14 mouse cellular contexts compared by ENCODE assay signal in genomic region chr8:126221631-126222030, GRCm38 (mm10).
DNase-seq lines count a peak whose midpoint lies in the region; ATAC-seq and TF ChIP-seq lines count a peak whose summit lies in the region.
"Had no signal": no experiment of that assay in that cellular context is flagged by ENCODE, and none has a peak within 500 bp of the region (broad histone marks: within the 10 kb centered on the region; RNA-seq: fewer than 3 reads in every experiment).

No protein-coding gene starts in this region.

- TF ChIP-seq POLR2A in lung, adult 2 months (IDR thresholded peaks at IDR 0.05; ENCODE audit: borderline replicate concordance, extremely low read depth, low read depth, low read length): no peak
- TF ChIP-seq POLR2A in MEL (IDR thresholded peaks at IDR 0.05; ENCODE audit: control insufficient read depth in 1 of 2, insufficient read depth in 1 of 2, low read depth in 1 of 2, low read length in 2 of 2, poor library complexity in 1 of 2): no peak

- no peaks in the 10 kb centered on the region for H3K79me2 ChIP-seq in MEL (ENCODE audit: control insufficient read depth, insufficient read depth, low read length, poor library complexity)

- peak; percentile 87 for DNase-seq in heart, adult 11 months
- DNase-seq in lung, adult 2 months: no peak
- DNase-seq in lung, postnatal 4 days: no peak
- no peak for DNase-seq in MEL (ENCODE audit: low read depth, low spot score)
- peak; percentile 21 for DNase-seq in mesoderm, embryonic 11.5 days (ENCODE audit: low read depth, low spot score)
- no peak for DNase-seq in cerebellum, postnatal 4 days (ENCODE audit: low spot score in 2 of 2)
- DNase-seq: cerebellum, adult 9-10 months; heart, adult 18-20 months; heart, postnatal 36 days; kidney, adult 11 months had no signal

- no peak overlapping the region for H3K9ac ChIP-seq in heart, embryonic 12.5 days
- H3K9ac ChIP-seq in MEL (ENCODE audit: control insufficient read depth, low read depth, low read length, poor library complexity, severe bottlenecking): no peak overlapping the region
- H3K9ac ChIP-seq: liver, embryonic 15.5 days had no signal

- ATAC-seq in heart, embryonic 12.5 days (ENCODE audit: insufficient number of reproducible peaks, low FRiP score): no peak
- ATAC-seq in monocyte, adult 5-6 weeks (replicated peaks; ENCODE audit: insufficient number of reproducible peaks, low FRiP score, low TSS enrichment, poor library complexity, severe bottlenecking): no peak

- no peak overlapping the region for H3K4me2 ChIP-seq in heart, embryonic 12.5 days
- H3K4me2 ChIP-seq: liver, embryonic 15.5 days; midbrain, embryonic 11.5 days had no signal

- WGBS in heart, embryonic 12.5 days: 44% methylated on average over 1 of the region's 1 CpGs
- 66% methylated on average over 1 of the region's 1 CpGs for WGBS in lung, adult 2 months

- no peaks in the 10 kb centered on the region for H3K27me3 ChIP-seq in heart, embryonic 12.5 days (replicated peaks)
- H3K27me3 ChIP-seq in MEL (ENCODE audit: control insufficient read depth in 1 of 2, insufficient read depth in 2 of 2, low read length in 2 of 2): no peaks in the 10 kb centered on the region
- H3K27me3 ChIP-seq: liver, embryonic 15.5 days had no signal

- H3K9me3 ChIP-seq in heart, embryonic 12.5 days (replicated peaks): no peaks in the 10 kb centered on the region
- H3K9me3 ChIP-seq in MEL (replicated peaks; ENCODE audit: insufficient read depth, low read length): no peaks in the 10 kb centered on the region
- H3K9me3 ChIP-seq: liver, embryonic 15.5 days had no signal

- H3K4me1 ChIP-seq in heart, embryonic 12.5 days (replicated peaks): no peaks in the 10 kb centered on the region
- no peaks in the 10 kb centered on the region for H3K4me1 ChIP-seq in lung, adult 2 months (ENCODE audit: control insufficient read depth, insufficient read depth, low read length)
- no peaks in the 10 kb centered on the region for H3K4me1 ChIP-seq in MEL (ENCODE audit: control insufficient read depth in 1 of 2, insufficient read depth in 2 of 2, low read length in 2 of 2)
- H3K4me1 ChIP-seq: liver, embryonic 15.5 days had no signal

- no peak overlapping the region for H3K27ac ChIP-seq in heart, embryonic 12.5 days (ENCODE audit: poor library complexity, severe bottlenecking)
- no peak overlapping the region for H3K27ac ChIP-seq in MEL (ENCODE audit: control insufficient read depth, low read depth, low read length)
- H3K27ac ChIP-seq: liver, embryonic 15.5 days had no signal

- TF ChIP-seq CTCF in lung, adult 2 months (IDR thresholded peaks at IDR 0.05; ENCODE audit: insufficient read depth, low read length): peak; percentile 43
- peak in 1 of 3 experiments; percentile 6; a peak in 1 of 6 replicates for TF ChIP-seq CTCF in MEL (IDR thresholded peaks at IDR 0.05 in 2 of 3, conservative IDR thresholded peaks at IDR 0.05 in 1 of 3; ENCODE audit: control insufficient read depth in 1 of 3, insufficient read depth in 1 of 3, low read depth in 2 of 3, low read length in 3 of 3, poor library complexity in 1 of 3, severe bottlenecking in 1 of 3)

- no peaks in the 10 kb centered on the region for H3K36me3 ChIP-seq in heart, embryonic 12.5 days
- no peaks in the 10 kb centered on the region for H3K36me3 ChIP-seq in MEL (ENCODE audit: control insufficient read depth in 1 of 2, insufficient read depth in 2 of 2, low read length in 2 of 2)
- H3K36me3 ChIP-seq: liver, embryonic 15.5 days had no signal

- TF ChIP-seq EP300 in MEL (IDR thresholded peaks at IDR 0.05; ENCODE audit: low read depth in 1 of 2, low read length in 2 of 2): no peak

- no peak for TF ChIP-seq RAD21 in MEL (IDR thresholded peaks at IDR 0.05; ENCODE audit: low read depth, low read length)

- H3K4me3 ChIP-seq in heart, embryonic 12.5 days: no peak overlapping the region
- H3K4me3 ChIP-seq in lung, adult 2 months (replicated peaks; ENCODE audit: extremely low read depth, low read depth, low read length): no peak overlapping the region
- H3K4me3 ChIP-seq in MEL (ENCODE audit: control insufficient read depth in 1 of 2, insufficient read depth in 1 of 2, low read depth in 2 of 2, low read length in 2 of 2): no peak overlapping the region
- H3K4me3 ChIP-seq: liver, embryonic 15.5 days had no signal

TF ChIP-seq in MEL, 35 proteins besides CTCF, POLR2A, EP300 and RAD21:
- TF ChIP-seq TAL1 (IDR thresholded peaks at IDR 0.05; ENCODE audit: low read length): no peak
- TF ChIP-seq POLR2AphosphoS2 (IDR thresholded peaks at IDR 0.05; ENCODE audit: low read length): no peak
- TF ChIP-seq SMC3 (IDR thresholded peaks at IDR 0.05; ENCODE audit: low read depth, low read length): 0 out of 2 replicates have a peak, but pooled peaks have one; percentile 8

Comparison
In these comparisons a context has a peak if more than half of its experiments do, and no peak if none do; other contexts are left out.
1. DNase-seq: peak in heart, adult 11 months (single experiment) and mesoderm, embryonic 11.5 days (single experiment); none in lung, adult 2 months (single experiment), lung, postnatal 4 days (0 of 2), MEL (single experiment) and cerebellum, postnatal 4 days (0 of 2).